Mouse (Mus musculus) intestine, embryonic 14.5 days (tissue): ENCODE measurements around the gene Ngdn. TPM values are rescaled to one million over a fixed set of nuclear protein-coding genes. Genes with fewer than 3 reads are reported as not detected.
A peak's percentile ranks its signal among the peaks of the same experiment; 100 is the strongest.
"Not testable (repeated sequence)": the region's sequence is repeated elsewhere in the genome, so short reads cannot be mapped to it uniquely, and the experiment has no call there.

Experiments
- ATAC-seq: fragments of 200-750 bp; cut with Nextera tagmentation; replicated peaks from 2 replicates; pipeline ENCODE4 v1.8.0; 2017; ENCODE audit warnings: low read depth, moderate number of reproducible peaks, moderate TSS enrichment, moderate library complexity; ENCODE audit not compliant: low FRiP score, low TSS enrichment
- DNase-seq: peaks from one replicate; pipeline ENCODE4 v3.0.0-alpha.2; 2018; ENCODE audit warnings: low spot score
- H3K27ac ChIP-seq: fragments of 300-500 bp; sonication (generic); 2 replicates; pipeline ENCODE4 v1.5.1; 2014; ENCODE audit warnings: low read depth, mild to moderate bottlenecking, control low read depth
- H3K27me3 ChIP-seq: fragments of 300-500 bp; sonication (generic); replicated peaks from 2 replicates; pipeline ENCODE4 v1.6.1; 2014; ENCODE audit warnings: low read length, control low read depth; ENCODE audit not compliant: control insufficient read depth, insufficient read depth
- H3K36me3 ChIP-seq: fragments of 300-500 bp; sonication (generic); 2 replicates; pipeline ENCODE4 v1.6.1; 2014; ENCODE audit warnings: low read length, control low read depth; ENCODE audit not compliant: control insufficient read depth, insufficient read depth
- H3K4me1 ChIP-seq: fragments of 300-500 bp; sonication (generic); replicated peaks from 2 replicates; pipeline ENCODE4 v1.6.1; 2014; ENCODE audit warnings: low read length, control low read depth, mixed read lengths; ENCODE audit not compliant: control insufficient read depth, insufficient read depth
- H3K4me2 ChIP-seq: fragments of 300-500 bp; sonication (generic); 2 replicates; pipeline ENCODE4 v1.6.1; 2014; ENCODE audit warnings: low read length
- H3K4me3 ChIP-seq: fragments of 300-500 bp; sonication (generic); 2 replicates; pipeline ENCODE4 v1.5.1; 2014; ENCODE audit warnings: low read depth, low read length, control low read depth, mixed read lengths
- H3K9ac ChIP-seq: fragments of 300-500 bp; sonication (generic); 2 replicates; pipeline ENCODE4 v1.6.1; 2014; ENCODE audit warnings: mild to moderate bottlenecking, low read length
- H3K9me3 ChIP-seq: fragments of 300-500 bp; sonication (generic); 2 replicates; pipeline ENCODE4 v1.6.1; 2016; ENCODE audit warnings: low read length, control low read depth; ENCODE audit not compliant: control insufficient read depth
- WGBS: fragments of 180-500 bp; shearing (Covaris S2); extraction: QIAGEN DNeasy Blood & Tissue Kit; methylation state at CpG from one replicate; pipeline ENCODE4 v1.1.7; 2014; 5-methylcytosine and 5-hydroxymethylcytosine counted together
- polyA plus RNA-seq: library from polyadenylated mRNA; unstranded; fragments of >200 nt; fragmentation: Nextera tagmentation; extraction: Ambion mirVana; gene quantifications from 2 replicates; pipeline ENCODE4 v1.2.1, GENCODE M21; 2014

Ngdn gene
- polyA plus RNA-seq, 1 experiment from 2014 or later = 78.5 TPM

DNA sequence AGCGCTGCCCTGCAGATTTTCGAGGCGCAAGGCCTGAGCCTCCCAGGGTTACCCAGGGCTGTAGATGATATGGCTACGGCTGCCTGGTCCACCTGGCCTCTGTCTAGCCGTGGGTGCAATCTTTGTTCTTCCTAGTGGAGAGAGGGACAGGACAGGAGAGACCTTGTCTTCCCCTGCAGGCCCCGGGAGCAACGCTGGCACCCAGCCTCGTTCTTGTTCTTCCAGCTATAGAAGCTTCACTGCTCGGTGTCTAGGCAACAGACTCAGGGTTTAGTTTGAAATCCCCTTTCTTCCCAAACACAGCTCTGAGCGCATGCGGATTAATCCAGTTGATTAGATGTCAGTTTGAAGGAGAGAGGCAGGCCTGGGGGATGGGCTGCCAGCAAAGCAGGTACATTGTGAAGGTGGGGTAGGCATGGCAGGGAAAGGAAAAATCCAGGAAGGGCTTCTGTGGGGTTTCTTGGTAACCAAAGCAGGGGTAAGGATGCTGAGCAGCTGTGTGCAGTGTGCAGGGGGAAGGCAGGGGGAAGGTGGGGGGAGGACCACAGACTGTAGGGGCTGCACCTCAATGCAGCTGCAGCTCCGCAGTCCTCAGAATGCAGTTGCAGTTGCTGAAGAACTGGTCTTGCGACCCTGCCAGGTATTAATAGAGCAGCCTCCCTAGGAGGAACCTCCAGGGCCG is 19.7 kb upstream of the Ngdn start:
- Histone ChIP-seq H3K27me3 (no peaks in the 10 kb centered on the region), H3K4me2 (no peak overlapping the region), H3K9ac (no peak overlapping the region), H3K9me3 (no peaks in the 10 kb centered on the region), H3K36me3 (no peaks in the 10 kb centered on the region), H3K4me3 (no peak overlapping the region), H3K4me1 (peaks cover 5% of the 10 kb centered on the region; the same call in 1 of the 2 replicates), H3K27ac (no peak overlapping the region)
- DNase-seq = no peak
- 58% methylated on average over 14 of the region's 14 CpGs for WGBS
- ATAC-seq = no peak

- H3K9me3 ChIP-seq = no peaks in the 10 kb centered on the region
- H3K36me3 ChIP-seq = no peaks in the 10 kb centered on the region
- ATAC-seq (no peak), DNase-seq (no peak)
- H3K9ac ChIP-seq = no peak overlapping the region
- H3K4me3 ChIP-seq = no peak overlapping the region
- WGBS = 49% methylated on average over 9 of the region's 9 CpGs
- no peak overlapping the region for H3K4me2 ChIP-seq
- H3K27me3 ChIP-seq = no peaks in the 10 kb centered on the region
- peak overlapping the region; percentile 61 for H3K27ac ChIP-seq
- H3K4me1 ChIP-seq = peaks cover 5% of the 10 kb centered on the region; the same call in 1 of the 2 replicates
These were observed 18.5 kb upstream of the Ngdn start for GRCm38 (mm10) chr14:54996793-54997192.

- no peak for ATAC-seq
- no peaks in the 10 kb centered on the region for H3K36me3 ChIP-seq
- H3K27me3 ChIP-seq = no peaks in the 10 kb centered on the region
- WGBS = 58% methylated on average over 4 of the region's 4 CpGs
- no peak for DNase-seq
- no peaks in the 10 kb centered on the region for H3K9me3 ChIP-seq
- H3K27ac ChIP-seq = peak overlapping the region; percentile 61
- no peak overlapping the region for H3K9ac ChIP-seq
- H3K4me3 ChIP-seq = no peak overlapping the region
- no peak overlapping the region for H3K4me2 ChIP-seq
- peaks cover 5% of the 10 kb centered on the region; the same call in 1 of the 2 replicates for H3K4me1 ChIP-seq
These were observed 18.0 kb upstream of the Ngdn start for GRCm38 (mm10) chr14:54997297-54997696.

DNA sequence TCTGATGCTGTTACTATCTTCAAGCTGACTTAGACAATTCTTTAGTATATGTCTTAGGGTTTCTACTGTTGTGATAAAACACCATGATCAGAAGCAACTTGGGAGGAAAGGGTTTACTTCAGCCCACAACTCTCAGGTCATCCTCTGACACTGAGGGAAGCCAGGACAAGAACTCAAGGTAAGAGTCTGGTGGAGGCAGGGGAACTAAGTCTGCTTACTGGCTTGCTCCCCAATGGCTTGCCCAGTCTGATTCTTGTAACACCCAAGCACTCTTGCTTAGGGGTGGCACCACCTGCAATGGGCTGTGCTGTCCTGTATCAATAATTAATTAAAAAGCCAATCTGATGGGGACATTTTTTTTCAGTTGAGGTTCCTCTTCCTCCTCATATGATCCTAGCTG is 16.6 kb upstream of the Ngdn start:
- Histone ChIP-seq H3K4me1 (peaks cover 5% of the 10 kb centered on the region; the same call in 1 of the 2 replicates), H3K4me3 (no peak overlapping the region), H3K9me3 (no peaks in the 10 kb centered on the region), H3K27me3 (no peaks in the 10 kb centered on the region), H3K27ac (no peak overlapping the region), H3K36me3 (no peaks in the 10 kb centered on the region), H3K4me2 (no peak overlapping the region), H3K9ac (no peak overlapping the region)
- no peak for DNase-seq
- ATAC-seq = no peak

- not testable (repeated sequence) for ATAC-seq, H3K4me1 ChIP-seq, DNase-seq, H3K27me3 ChIP-seq, H3K4me3 ChIP-seq, H3K9ac ChIP-seq, H3K27ac ChIP-seq, H3K9me3 ChIP-seq, H3K4me2 ChIP-seq, H3K36me3 ChIP-seq
- WGBS = 79% methylated on average over 5 of the region's 5 CpGs
These were observed 15.4 kb upstream of the Ngdn start for GRCm38 (mm10) chr14:54999868-55000267.

DNA sequence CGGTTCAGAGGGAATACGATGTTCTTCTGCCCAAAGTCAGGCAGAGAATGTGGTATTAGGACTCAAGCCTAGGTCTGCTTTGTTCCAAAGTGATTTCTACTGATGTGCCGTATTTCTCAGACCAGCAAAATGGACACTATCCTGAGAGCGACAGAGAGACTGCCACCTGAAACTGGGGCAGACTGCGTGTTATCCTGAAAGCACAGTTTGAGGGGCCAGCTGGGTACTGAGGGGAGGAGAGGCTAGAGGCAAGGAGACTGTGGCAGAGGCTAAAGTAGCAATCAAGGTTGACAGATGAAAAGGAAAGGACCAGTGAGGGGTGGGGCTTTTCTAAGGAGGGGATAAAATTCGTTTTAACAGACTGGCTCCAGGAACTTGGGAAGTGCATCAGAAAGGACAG is 14.4 kb upstream of the Ngdn start:
- Histone ChIP-seq H3K27me3 (no peaks in the 10 kb centered on the region), H3K4me3 (no peak overlapping the region), H3K9me3 (no peaks in the 10 kb centered on the region), H3K4me2 (no peak overlapping the region), H3K9ac (no peak overlapping the region), H3K4me1 (0 out of 2 replicates have a peak, but pooled peaks cover under 1% of the 10 kb centered on the region), H3K27ac (no peak overlapping the region), H3K36me3 (no peaks in the 10 kb centered on the region)
- DNase-seq = no peak
- no peak for ATAC-seq
- WGBS = 78% methylated on average over 6 of the region's 6 CpGs

GRCm38 (mm10) chr14:55001446-55001845 is 13.8 kb upstream of the Ngdn start:
- no peak for ATAC-seq
- H3K4me3 ChIP-seq = no peak overlapping the region
- H3K36me3 ChIP-seq = no peaks in the 10 kb centered on the region
- H3K9me3 ChIP-seq = no peaks in the 10 kb centered on the region
- no peak overlapping the region for H3K9ac ChIP-seq
- no peaks in the 10 kb centered on the region for H3K27me3 ChIP-seq
- no peak for DNase-seq
- WGBS = 94% methylated on average over 2 of the region's 2 CpGs
- H3K4me2 ChIP-seq = no peak overlapping the region
- H3K27ac ChIP-seq = no peak overlapping the region
- no peaks in the 10 kb centered on the region for H3K4me1 ChIP-seq

GRCm38 (mm10) chr14:55001938-55002686 is 13.1 kb upstream of the Ngdn start:
- no peak for DNase-seq
- no peaks in the 10 kb centered on the region for H3K36me3 ChIP-seq
- no peak overlapping the region for H3K4me3 ChIP-seq
- H3K9me3 ChIP-seq = no peaks in the 10 kb centered on the region
- no peak overlapping the region for H3K27ac ChIP-seq
- H3K4me2 ChIP-seq = no peak overlapping the region
- no peak for ATAC-seq
- 42% methylated on average over 12 of the region's 12 CpGs for WGBS
- no peaks in the 10 kb centered on the region for H3K27me3 ChIP-seq
- H3K9ac ChIP-seq = no peak overlapping the region
- no peaks in the 10 kb centered on the region for H3K4me1 ChIP-seq
